Mouse (Mus musculus): Measurements from ENCODE around the gene Gm5592.
"Not testable (repeated sequence)": the region's sequence is repeated elsewhere in the genome, so short reads cannot be mapped to it uniquely, and the experiment has no call there.

- TF ChIP-seq CTCF (conservative IDR thresholded peaks at IDR 0.05; ENCODE audit: insufficient read depth, insufficient read length, low read depth, low read length); POLR2A (IDR thresholded peaks at IDR 0.05; ENCODE audit: low read depth, low read length): not testable (repeated sequence)
Observed at GRCm38 (mm10) chr7:41153541-41153940, at the start of gene Gm5592.
